Mouse (Mus musculus) stomach, adult 2 months (tissue): ENCODE measurements around the gene Gucy1b1. TPM values are rescaled to one million over a fixed set of nuclear protein-coding genes. Genes with fewer than 3 reads are reported as not detected.

Experiments used
- polyA plus RNA-seq: library from polyadenylated mRNA; depleted of rRNA; stranded (reverse); fragments of >200 nt; gene quantifications from 2 replicates; pipeline ENCODE4 v1.2.3, GENCODE M21; 2012; rRNA removed

Gucy1b1 gene
- 1.0 and 1.9 TPM in 2 replicates for polyA plus RNA-seq

GRCm38 (mm10) chr3:82074201-82074851 lies at the start of gene Gucy1b1:
TSS of gene Gucy1b1 (minus strand) at chr3:82074689.

Other genes with a start within 250 kb of the Gucy1b1 start
- 0.76 and 0.93 TPM in 2 replicates for gene Ctso, start 142.1 kb downstream of the Gucy1b1 start, polyA plus RNA-seq
- gene Tdo2, start 98.5 kb downstream of the Gucy1b1 start, polyA plus RNA-seq, result 0.23 and 0.48 TPM in 2 replicates
- not detected in 2 replicates for gene Asic5, start 92.4 kb downstream of the Gucy1b1 start, polyA plus RNA-seq
- gene Gucy1a1, start 71.1 kb upstream of the Gucy1b1 start, polyA plus RNA-seq, result 1.3 and 3.3 TPM in 2 replicates